Mouse (Mus musculus) heart, postnatal 36 days (tissue): ENCODE measurements around the gene Iqcf3. TPM values are rescaled to one million over a fixed set of nuclear protein-coding genes. Genes with fewer than 3 reads are reported as not detected.
A peak's percentile ranks its signal among the peaks of the same experiment; 100 is the strongest.

Experiments
- DNase-seq, 2 experiments: peaks; one replicate each; pipeline ENCODE4 v3.0.0; 2021 to 2022
- intact Hi-C: fragments of 180-260 bp; cut with DNase I; formaldehyde crosslinking; loops from one replicate; pipeline ENCODE4 v1.15.1; 2025
- total RNA-seq, 2 experiments: library from RNA; stranded (reverse); gene quantifications; 2 replicates each; pipeline ENCODE4 v1.2.3; 2021

Gene Iqcf3
- total RNA-seq, 2 experiments from 2014 or later, result not detected

DNA sequence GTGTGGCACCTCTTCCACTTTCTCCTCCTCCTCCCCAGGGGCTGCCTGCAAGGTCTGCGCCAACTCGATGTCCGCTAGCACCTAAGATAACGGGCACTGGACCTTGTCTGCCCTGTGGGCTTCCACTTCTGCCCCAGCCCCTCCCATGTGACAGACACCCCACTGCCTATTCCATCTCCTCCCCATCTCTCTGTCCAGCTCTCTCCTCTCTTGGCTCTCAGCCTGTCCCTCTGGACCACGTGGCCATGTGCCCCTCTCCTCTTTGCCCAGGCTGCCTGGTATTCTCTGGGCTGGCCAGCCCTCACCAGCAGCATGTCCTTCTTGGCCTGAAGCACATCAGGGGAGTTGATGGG is 87.7 kb downstream of the Iqcf3 start:
- peak in 1 of 2 experiments; percentile 6 for DNase-seq
- intact Hi-C loops, result loop anchor here (2.0 kb wide), 1 partner anchor 45 kb away; the partner anchor contains the start of gene Rpl29

DNA sequence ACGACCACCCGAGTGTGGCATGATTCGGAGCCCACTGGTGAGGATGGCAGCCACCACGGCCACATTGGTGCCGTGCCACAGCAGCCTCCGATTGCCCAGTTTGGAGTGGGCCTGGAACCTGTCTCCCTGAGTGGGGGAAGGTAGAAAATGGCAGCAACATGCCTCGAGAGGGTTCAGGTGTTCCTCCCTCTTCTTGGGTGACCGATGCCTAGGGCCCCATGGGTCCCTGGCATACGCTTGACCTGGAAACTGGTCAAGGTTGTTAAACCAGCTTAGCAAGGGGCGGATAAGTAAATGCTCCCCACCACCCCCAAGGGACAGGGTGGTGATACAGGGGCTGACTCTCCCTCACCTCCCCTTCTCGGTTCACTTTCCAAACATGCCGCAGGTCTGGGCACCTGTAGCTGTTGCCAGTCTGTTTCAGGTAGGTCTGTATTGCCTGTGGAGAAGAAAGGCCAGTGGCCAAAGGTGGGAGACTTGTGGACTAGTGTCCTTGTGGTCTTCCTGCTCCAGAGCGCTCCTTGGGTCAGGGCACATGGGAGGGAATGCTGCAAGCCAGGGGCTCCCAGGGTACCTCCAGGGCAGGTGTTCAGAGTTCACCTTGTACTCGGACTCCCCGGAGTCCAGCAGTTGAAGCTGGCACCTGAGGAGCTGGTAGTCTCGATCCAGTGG is 88.2 kb downstream of the Iqcf3 start:
- DNase-seq, result peak in 1 of 2 experiments; percentile 3
- intact Hi-C loops, result no loop called here

DNA sequence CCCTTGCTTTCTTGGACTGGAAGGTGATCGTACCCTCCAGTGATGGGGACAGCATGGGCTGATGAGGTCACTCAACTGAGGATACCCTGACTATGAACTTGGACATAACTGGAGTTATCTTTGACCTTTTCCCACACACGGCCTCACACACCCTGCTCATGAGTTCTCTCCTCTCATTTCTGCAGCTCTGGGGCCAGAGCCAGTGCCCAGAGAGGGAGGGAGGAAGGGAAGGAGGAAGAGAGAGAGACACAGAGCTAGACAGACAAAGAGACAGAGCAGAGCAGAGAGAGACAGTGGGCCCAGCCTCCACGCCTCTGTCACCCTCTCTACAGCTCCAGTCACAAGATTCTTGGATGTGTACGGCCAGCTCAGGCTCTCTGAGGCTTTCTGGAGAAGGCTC is 89.1 kb downstream of the Iqcf3 start:
- intact Hi-C loops, result loop anchor here (1.0 kb wide), 1 partner anchor 24 kb away; no protein-coding TSS in a partner anchor

DNA sequence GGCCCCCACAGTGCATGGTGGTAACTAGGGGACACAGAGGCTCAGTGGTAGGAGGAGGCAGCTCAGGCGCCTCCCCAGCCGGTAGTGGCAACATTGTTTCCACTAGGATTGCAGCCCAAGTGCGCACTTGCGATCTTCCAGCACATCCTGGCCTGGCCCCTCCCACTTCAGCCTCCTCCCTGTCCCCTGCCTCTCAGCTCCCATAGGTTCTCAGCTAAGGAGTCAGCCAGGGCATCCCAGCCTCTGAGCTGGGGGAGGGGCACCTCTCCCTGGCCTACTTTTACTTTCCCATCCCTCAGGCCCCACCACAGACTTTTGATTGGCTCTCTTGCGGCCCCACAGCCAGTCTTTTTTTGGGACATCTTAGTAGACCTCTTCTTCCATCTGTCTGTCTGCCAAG is 89.5 kb downstream of the Iqcf3 start:
- intact Hi-C loops, result loop anchor here (1.0 kb wide), 1 partner anchor 24 kb away; no protein-coding TSS in a partner anchor
- peak; percentile 59 to 67 for DNase-seq

More for the DNA sequence above, 89.1 kb downstream of the Iqcf3 start:
- DNase-seq, result no peak

DNA sequence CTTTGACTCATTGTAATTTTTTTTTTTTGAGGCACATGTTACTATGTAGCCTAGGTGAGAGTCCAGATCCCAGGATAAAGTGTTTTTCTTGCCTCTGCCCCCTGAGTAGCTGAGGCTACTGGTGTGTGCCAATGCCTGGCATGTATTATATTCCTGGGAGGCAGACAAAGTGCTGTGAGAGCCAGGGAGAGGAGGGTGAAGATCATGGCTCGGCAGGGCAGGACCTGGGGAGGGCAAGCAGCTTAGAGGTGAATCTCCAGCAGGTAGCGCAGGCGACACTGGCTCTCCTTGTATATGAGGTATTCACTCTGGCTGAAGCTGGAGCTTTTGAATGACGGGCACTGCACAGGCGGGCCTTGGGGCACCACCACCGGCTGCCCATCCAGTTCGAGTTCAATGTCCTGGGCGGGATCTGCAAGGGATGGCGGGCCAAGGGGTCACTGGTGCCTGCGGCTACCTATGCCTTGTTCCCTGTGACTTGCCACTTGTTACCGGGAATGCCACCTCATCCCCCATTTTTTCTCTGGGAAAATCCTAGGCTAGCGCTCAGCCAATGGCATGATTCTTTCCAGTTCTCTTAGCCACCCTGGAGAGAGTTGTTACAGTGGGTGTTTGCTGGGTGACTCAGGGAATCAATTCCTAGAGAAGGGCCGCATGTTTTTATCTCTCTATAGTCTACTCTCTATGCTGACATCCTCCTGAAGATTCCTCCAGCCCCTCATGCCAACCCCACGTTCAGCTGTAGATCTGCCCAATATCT is 90.3 kb downstream of the Iqcf3 start:
- intact Hi-C loops, result no loop called here
- DNase-seq, result no peak

DNA sequence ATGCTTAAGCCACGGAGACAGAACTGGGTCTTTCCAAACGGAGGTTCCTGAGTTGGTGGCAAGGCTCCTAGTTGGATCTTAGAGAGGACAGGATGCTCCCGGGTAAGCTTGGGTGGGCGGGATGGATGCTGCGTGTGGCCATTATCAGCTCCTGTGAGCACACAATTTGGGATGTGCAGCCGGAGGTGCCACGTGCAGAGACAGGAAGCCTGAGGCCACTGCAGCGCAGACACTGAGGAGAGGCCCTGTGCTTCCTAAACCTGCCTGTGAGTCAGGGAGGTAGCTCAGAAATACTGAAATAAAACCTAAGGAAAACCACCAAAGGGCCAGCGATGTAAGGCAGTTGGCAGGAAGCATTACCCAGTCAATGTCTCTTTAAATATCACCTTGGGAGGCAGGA is 91.7 kb downstream of the Iqcf3 start:
- intact Hi-C loops, result no loop called here
- DNase-seq, result no peak

DNA sequence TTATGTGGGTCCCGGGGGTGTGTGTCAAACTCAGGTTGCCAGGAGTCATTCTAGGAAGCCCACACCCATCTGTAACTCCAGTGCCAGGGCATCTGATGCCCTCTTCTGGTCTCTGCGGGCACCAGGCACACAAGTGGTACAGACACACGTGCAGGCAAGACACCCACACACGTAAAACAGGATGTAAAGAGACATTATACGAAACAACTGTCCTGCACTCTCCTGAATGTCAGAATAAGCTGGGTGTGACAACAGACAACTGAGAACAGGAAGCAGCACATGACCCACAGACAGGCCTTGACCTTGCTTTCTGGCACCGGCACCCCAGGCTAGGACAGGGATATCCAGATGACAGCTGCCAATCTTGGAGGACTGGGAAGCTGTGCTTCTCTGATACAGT is 92.1 kb downstream of the Iqcf3 start:
- intact Hi-C loops, result no loop called here
- DNase-seq, result no peak

DNA sequence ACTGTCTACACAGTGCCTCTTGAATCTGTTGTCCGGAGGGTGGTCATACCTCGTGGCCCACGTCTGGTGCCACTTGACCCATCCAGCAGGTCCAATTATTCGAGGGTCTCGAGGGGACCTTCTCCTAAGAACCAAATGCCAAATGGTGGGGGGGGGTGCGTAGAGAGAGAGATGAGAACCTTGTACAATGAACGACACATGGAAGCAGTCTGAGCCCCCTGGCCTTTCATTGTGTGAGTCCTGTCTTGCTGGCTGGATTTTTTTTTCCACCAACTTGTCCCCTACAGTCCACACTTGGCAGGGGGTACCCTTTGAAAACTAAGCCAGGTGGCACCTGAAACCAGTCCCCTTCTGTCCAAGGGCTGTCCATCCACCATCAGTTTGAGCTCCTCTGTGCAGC is 93.7 kb downstream of the Iqcf3 start:
- DNase-seq, result no peak
- intact Hi-C loops, result no loop called here

DNA sequence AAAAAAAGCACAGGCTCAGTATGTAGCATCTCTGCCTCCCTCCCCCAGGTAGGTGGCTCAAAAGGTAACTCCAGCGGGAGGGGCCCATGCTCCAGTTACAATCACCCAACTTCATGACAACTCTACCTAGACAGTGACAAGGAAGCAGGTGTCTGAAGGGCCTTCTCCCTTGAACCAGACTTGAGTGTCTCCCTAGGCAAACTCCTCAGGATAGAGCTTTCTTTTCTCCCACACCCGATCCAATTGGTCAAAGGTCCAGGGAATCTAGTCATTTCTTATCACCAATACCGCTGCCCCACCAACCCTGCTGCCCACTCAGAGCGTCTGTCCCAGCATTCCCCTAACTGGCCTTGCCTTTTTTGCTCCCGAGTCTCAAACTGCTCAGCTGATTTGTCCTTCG is 94.7 kb downstream of the Iqcf3 start:
- intact Hi-C loops, result no loop called here
- DNase-seq, result no peak

DNA sequence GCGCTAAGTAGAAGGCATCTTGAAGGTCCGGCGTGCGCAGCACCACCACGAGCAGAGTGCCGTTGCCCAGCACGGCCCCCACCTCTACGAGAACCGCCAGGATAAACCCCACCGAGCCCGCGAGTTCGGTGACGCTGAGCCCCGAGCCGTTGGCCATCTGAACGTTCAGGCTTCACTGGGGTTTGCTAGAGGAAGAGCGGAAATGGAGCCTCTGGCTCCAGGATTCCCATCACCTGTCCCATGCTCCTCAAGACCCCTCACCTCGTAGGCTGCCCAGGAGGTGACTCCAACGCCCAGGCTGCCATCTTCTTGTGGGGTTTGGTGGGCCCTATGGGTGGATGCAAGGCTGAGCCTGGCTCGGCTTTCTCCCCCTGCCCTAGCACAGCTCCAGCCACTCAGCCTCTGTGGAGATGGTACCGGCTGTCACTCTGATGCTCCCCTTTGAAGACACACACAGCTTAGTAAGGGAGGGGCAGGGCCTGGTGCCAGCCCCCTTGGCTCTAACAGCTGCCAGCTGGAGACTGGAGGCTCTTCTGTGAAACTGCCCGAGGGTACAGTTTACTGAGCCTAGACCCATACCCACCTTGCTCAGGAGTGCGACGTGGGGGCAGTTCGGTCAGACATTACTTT is 95.7 kb downstream of the Iqcf3 start, which contains the start of gene Gpr62:
Gene Gpr62 (minus strand): TSS at position 368 of the 630 bp plus-strand sequence.
- intact Hi-C loops, result no loop called here
- DNase-seq, result no peak

DNA sequence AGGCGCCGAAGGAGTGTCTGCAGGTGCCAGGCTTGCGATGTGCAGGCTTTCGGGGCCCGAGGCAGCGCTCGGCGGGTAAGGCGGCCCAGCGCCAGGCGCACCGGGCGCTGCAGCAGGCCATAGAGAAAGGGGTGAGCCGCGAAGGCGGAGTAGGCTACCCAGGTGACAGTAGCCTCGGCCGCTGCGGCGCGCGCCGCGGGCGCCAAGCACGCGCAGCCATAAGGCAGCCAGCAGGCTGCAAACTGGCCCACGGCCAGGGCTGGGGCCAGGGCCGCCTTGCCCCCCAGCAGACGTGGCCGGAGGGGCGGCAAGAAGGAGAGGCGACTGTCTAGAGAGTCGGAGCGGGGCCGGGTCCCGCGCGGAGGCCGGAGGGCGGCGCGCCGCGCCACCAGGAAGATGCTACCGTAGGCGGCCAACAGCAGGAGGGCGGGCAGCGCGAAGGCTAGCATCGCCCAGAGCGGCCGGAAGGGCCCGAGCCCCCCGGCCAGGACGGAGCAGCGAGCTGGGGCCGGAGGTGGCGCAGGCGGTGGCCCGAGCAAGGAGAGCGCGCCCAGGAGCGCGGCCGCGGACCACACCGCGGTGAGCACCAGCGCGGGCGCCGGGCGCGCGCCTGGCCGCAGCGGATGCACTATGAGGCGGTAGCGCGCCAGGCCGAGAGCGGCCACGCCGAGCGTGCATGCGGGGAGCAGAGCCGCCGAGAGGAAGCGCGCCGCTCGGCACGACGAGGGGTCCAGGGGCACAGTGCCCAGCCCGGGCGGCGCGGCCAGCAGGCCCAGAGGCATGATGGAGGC is 96.5 kb downstream of the Iqcf3 start:
- DNase-seq, result peak; percentile 52 to 68

DNA sequence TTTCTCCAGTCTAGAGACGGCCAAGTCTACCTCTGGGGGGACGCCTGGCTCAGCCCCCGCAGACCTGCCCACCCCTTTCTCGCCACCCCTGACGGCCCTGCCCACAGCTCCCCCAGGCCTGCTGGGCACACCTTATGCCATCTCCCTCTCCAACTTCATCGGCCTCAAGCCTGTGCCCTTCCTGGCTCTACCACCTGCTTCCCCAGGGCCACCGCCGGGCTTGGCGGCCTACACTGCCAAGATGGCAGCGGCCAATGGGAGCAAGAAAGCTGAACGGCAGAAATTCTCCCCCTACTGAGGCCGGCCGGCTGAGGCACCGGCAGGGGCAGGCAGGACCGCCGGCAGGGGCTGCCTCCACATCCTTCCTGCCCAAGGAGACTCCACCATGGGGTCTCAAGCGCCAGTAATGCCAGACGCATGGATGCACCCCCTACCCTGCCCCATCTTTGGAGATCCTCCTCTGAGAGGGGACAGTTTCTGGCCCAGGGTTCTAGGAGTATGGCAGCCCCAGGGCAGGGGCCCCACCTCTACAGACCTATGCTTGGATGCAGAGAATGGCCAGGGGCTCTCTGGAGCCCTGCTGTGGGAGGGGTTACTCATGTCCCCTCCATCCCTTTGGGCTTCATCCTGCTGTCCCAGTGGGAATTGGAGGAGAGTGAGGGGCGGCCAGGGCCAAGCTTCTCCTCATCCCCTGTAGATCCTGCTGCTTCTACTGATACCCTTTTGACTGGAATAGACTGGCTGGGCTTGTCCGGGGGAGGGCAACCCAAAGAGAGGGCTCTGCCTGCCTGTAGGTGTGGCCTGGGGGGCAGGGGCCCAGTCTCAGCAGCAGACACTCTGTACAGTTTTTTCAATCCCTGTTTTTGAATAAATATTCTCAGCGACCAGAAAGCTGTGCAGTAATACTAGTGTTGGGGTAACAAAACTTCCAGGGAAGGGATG is 98.0 kb downstream of the Iqcf3 start:
- intact Hi-C loops, result no loop called here
- DNase-seq, result no peak

More for the DNA sequence above, 96.5 kb downstream of the Iqcf3 start:
- intact Hi-C loops, result no loop called here

DNA sequence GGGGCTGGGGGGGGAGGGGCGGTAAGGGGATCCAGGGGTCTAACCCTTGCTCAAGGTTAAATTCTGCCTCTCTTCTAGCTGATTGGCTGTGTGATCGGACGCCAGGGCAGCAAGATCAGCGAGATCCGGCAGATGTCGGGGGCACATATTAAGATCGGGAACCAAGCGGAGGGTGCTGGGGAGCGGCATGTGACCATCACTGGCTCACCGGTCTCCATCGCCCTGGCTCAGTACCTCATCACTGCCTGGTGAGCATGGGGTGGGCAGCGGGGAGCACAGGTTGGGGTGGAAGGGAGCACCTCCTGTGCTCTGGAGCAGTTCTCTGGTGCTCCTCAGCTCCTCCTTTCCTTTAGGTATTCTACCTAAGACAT is 99.0 kb downstream of the Iqcf3 start:
- DNase-seq, result no peak
- intact Hi-C loops, result no loop called here

DNA sequence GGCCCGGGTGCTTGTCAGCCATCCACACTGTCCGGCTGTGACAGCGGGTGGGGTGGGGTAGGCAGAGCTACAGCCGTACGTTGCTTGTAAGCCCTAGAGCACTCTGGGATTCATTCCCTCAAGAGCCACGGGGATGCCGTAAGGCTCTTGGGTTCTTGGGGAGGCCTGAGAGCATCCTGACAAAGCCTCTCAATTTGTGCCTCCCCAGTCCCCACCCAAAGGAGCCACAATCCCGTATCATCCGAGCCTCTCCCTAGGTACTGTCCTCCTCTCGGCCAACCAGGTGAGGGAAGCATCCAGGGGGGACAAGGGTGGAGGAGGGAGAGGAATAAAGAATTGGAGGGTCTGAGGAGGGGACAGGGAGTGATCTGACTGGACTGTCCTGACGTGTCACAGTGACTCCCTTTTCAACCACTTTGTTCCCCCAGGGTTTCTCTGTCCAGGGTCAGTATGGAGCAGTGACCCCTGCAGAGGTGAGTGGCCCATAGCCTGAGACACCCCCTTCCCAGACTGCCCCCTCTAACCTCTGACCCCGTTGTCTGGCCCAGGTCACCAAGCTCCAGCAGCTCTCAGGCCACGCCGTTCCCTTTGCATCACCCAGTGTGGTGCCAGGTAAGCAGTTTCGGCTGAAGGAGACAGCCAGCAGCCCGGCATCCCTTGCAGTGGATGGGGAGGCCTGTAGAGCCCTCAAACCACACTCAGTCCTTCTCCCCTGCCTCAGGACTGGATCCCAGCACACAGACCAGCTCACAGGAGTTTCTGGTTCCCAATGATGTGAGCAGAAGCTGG is 99.6 kb downstream of the Iqcf3 start:
- no peak for DNase-seq
- intact Hi-C loops, result no loop called here

DNA sequence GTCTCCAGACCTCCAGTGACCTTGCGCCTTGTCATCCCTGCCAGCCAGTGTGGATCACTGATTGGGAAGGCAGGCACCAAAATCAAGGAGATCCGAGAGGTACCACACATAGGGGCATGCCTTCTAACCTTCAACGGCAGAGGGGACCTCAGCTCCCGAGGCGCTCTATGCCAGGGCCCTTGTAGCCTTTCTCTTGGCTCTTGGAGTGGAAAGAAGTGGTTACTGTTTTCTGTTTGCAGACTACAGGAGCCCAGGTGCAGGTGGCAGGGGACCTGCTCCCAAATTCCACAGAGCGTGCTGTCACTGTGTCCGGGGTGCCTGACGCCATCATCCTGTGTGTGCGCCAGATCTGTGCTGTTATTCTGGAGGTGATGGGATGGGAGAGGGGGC is 100.4 kb downstream of the Iqcf3 start:
- intact Hi-C loops, result no loop called here
- DNase-seq, result no peak

DNA sequence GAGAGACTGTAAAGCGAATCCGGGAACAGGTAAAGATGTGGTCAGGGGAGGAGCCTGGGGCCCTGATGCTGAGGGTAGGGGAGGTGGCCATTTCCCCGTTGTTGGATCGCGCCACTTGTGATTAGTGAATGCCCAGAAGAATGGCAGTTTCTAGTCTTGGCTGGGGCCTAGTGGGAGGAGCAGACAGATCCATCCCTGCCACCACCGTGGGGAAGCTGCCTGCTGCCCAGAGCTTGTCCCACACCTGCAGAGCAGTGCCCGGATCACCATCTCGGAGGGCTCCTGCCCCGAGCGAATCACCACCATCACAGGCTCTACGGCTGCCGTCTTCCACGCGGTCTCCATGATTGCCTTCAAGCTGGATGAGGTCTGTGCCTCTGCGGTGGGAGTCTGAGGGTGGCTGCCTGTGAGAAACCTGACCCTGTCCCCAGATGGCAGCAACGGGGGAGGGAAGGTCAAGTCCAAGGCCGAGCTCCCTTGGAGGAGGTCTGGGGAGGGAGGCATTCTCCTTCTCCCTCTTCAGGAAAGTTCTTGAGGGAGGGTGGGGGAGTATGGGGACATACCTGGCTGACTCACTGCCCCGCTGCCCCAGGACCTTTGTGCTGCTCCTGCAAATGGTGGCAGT is 100.9 kb downstream of the Iqcf3 start:
- DNase-seq, result no peak
- intact Hi-C loops, result no loop called here

DNA sequence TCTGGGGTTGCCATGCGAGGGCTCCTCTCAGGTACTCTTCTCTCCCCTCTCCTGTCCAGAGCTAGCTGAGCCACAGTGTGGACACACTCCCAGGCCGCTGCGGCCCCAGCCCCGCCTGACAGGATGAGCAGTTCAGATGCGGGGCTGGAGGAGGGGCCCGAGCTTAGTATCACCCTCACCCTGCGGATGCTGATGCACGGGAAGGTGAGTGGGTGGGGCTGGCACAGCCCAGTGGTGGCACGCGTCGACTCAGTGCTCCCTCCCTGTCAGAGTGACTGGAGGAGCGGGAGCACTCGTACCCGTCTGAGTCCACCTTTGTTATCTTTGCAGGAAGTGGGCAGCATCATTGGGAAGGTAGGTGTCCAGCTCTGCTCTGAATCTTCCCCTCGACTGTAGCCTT is 101.5 kb downstream of the Iqcf3 start:
- intact Hi-C loops, result no loop called here

DNA sequence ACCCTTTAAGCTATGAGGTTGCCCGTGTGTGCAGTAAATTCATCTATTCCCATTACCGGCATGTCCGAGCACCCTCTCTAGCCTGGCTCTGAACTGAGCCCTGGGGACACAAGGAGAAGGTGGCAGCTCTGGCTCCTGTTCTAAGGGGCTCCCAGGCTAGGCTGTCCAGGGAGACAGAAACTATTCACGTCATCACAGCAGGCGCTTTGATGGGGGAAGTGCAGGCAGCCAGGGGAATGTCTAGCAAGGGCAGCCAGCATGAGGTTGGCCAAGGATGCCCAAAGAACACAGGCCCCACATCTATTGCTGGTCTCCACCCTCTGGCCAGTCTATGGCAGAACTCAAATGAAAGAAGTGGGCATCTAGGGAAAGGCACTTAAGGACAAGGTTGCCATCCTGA is 103.5 kb downstream of the Iqcf3 start:
- no peak for DNase-seq
- intact Hi-C loops, result no loop called here

More for the DNA sequence above, 101.5 kb downstream of the Iqcf3 start:
- DNase-seq, result no peak

DNA sequence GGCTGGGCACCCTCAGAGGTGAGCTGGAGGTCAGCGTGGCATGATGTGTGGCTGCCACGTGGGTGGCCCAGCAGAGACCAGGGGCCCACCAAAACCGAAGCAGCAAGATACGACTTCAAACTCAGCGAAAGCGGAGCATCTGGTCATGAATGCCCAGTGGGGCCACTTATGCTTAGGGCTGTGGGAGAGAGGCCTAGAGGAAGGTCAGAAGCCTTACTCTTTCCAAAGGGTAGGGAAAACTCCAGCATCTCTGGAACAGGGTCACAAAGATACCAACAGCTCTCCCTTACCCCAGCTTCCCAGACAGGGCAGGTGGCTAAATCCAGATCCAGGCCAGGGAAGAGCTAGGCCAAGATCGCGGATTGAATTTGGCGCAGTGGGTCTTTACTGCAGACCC is 104.3 kb downstream of the Iqcf3 start:
- intact Hi-C loops, result no loop called here
- DNase-seq, result no peak
